Mouse (Mus musculus) NIH3T3 (cell line): ENCODE measurements around the gene Icam2.

Experiments
- DNase-seq: peaks from one replicate; pipeline ENCODE4 v3.0.0-alpha.2; 2012; ENCODE audit warnings: low read depth

The Icam2 gene

DNA sequence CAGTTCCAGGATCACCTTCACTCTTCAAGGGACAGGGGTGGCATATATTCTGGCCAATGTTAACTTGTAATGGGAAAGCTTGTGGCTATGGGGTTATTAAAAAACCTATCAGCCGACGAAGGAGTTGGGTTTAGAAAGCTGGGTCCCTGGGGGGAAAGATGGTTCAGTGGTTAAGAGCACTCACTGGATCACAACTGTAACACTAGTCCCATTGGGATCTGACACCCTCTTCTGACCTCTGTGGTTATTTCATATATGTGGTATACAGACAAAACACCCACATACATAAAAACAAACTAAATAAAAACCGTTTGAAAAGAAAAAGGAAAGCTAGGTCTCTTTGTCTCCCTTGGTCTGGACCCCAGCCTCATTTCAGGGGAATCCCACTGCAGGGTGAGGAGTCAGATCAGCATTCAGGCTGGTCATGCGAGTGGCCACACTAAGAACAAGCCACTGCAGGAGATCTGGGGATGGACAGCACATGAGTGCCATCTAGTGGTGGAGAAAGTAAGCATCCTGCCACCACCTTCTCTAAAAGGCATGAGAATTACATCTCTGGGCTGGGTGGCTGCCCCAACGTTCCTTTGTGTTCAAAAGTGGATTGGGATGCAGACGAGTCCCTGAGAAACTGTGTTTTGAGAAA lies 3.8 kb upstream of the Icam2 start:
- peak; percentile 89 for DNase-seq

DNA sequence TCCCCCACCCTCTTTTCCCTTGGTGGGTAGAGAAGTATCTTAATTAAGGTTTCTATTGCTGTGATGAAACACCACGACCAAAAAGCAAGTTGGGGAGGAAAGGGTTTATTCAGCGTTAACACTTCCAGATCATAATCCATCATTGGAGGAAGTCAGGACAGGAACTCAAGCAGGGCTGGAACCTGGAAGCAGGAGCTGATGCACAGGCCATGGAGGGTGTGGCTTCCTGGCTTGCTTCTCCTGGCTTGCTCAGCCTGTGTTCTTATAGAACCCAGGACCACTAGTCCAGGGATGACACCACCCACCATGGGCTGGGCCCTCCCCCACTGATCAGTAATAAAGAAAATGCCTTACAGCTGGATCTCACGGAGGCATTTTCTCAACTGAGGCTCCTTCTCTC lies 2.9 kb upstream of the Icam2 start:
- DNase-seq = no peak

GRCm38 (mm10) chr11:106389611-106390010 lies 1.7 kb upstream of the Icam2 start:
- DNase-seq = no peak

- DNase-seq = no peak
Observed at GRCm38 (mm10) chr11:106387020-106387419, 855 bp downstream of the Icam2 start.

DNA sequence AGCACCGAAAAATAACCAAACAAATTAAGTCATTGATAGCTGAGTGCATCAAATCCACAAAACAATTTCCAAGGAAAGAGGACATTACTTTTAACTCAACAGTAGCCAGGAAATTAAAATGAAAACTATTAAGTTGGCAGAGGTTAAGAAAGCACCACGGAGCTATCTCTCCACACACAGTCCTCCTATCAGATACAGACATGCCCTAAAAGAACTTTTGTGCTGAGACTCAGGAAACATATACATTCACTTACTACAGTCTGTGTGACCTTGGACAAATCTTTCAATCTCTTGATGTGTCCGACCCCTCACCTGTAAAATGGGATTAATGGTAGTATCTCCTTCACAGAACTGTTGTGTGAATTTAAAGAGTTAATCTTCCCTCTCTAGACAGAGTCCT lies 1.5 kb downstream of the Icam2 start:
- DNase-seq = no peak

GRCm38 (mm10) chr11:106383051-106383790 lies 4.7 kb downstream of the Icam2 start:
- DNase-seq = no peak

- no peak for DNase-seq
Observed at GRCm38 (mm10) chr11:106382424-106382823, 5.5 kb downstream of the Icam2 start.

DNA sequence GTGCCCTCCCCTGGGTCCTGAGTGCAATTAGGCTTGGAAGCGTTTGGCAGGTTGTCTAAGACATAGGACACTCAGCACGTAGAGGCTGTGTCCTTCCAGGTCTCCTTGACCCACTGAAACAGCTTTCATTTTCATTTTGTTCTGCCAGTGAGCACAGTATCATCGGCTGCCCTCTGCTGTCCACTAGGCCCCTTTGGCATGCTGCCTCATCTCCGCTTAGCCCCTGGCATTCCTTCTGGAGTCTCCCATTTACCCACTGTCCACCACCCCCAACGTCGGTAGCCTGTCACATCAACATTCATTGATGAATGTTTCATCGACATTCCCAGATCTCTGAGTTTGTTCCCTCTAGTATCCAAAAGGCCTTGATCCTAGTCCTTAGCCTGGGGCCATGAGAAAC lies 6.0 kb downstream of the Icam2 start:
- no peak for DNase-seq

- DNase-seq = peak; percentile 24
Observed at GRCm38 (mm10) chr11:106381011-106381410, 6.9 kb downstream of the Icam2 start.

- DNase-seq = no peak
Observed at GRCm38 (mm10) chr11:106374979-106375378, 12.9 kb downstream of the Icam2 start.

- DNase-seq = no peak
Observed at GRCm38 (mm10) chr11:106374559-106374958, 13.3 kb downstream of the Icam2 start.

DNA sequence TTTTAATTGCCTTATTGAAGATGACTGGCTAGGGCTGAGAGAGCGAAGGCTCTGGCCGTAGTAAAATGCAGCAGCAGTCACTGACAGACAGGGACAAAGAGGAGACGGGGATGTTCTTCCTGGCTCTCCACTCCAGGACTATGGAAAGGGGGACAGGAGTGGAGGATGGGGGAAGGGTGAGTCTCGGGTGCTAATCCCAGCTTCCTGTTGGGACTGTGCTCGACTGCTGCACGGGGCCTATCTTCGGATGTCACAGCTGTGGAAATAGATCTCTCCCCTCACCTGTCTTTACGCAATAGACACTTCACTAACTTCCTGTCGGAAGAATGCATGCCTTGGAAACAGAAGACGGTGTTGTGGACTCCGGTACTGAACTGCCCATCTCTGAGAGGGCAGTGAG lies 13.9 kb downstream of the Icam2 start:
- no peak for DNase-seq

DNA sequence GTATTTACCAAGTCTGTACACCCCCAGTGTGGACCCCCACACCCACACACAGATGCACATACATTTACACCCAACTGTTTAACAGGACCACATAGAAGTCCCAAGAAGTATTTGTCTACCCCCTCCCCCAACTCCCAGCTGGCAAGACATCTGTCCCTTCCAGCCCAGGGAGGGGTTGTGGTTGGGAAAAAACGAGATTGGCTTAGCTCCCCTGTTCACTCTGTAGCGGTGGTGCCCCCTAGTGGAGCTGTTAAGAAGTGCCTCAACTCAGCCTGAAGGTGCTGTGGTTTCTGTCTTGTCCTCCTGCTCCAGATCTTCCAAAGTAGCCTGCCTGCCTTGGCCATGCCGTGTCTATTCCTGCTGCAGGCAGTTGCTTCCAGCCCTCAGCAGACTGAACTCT lies 21.6 kb downstream of the Icam2 start:
- DNase-seq = peak; percentile 82

DNA sequence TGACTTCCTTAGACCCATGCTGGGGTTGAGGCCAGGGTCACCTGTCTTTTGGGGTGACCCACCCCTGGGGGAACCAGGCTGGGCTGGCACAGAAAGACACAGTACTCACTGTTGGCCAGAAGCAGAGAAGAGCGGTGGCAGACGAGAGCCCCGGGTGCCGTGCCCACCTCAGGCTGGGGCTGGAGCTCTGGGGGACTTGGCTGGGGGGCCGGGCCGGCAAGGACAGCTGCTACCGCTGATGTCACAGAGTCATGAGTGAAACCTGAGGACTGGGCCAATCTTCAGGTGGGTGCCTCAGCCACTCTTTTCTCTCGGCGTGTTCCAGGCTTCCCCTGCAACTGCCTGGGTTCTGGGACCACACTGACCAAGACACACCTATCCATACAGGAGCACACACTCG lies 22.5 kb downstream of the Icam2 start, which contains the start of gene Prr29:
Prr29 (plus strand) TSS at position 107 of the 400 bp plus-strand sequence.
- DNase-seq = no peak

GRCm38 (mm10) chr11:106364712-106365111 lies 23.2 kb downstream of the Icam2 start:
- no peak for DNase-seq

DNA sequence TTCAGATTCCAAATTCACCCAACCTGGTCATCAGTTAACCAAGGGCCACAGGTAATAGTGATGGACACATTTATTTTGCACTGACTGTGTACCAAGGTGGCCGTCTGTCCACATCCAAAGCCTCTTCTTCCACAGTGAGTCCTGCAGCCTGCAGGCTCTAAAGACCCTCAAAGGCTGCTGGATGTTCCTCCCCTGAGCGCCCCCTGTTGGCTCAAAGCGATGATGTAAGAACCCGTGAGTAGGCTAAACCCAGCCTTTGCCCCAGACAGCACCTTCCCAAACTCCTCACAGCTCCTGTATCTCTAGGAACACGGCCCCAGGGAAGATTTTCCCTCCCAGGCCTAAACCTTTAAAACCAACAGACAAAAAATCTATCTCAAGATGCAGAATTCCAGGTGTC lies 28.5 kb downstream of the Icam2 start:
- DNase-seq = peak; percentile 20

DNA sequence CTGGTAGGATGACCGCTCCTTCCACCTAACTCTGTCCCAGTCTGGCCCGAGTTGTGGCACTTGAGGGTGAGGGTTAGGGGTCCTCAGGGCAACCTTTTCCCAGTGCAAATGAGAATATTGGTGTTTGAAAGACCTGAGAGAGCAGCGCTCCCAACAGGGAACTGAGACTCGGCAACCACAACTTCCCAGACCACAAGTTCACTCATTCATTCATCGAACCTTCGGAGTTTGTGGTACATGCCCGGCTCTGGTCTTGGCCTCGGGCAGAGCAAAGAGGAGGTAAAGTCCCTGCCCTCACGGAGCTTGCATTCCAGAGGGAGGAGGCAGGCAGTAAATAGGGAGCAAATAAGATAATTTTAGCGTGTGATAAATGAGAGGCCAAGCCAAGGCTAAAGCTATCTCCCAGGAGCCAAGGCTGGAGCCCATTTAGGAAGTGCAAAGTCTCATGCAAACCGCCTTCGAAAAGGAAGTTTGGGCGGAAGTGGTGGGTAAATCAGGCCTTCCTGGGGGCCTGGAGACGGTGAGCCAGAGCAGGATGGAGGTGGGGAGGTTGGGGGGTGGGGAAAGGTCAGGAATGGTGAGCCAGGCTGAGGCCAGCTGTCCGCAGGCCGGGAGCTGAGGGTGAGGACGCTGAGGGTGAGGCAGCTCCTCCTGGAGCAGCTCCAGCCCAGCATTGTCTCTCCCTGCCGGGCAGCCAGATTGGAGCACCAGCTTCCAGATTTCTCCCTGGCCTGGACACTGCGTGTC lies 32.3 kb downstream of the Icam2 start:
- DNase-seq = no peak

- no peak for DNase-seq
Observed at GRCm38 (mm10) chr11:106354181-106354580, 33.7 kb downstream of the Icam2 start.

GRCm38 (mm10) chr11:106353188-106353587 lies 34.7 kb downstream of the Icam2 start, which contains the start of gene Scn4a:
Gene Scn4a, minus strand, starts transcription at chr11:106353288.
- no peak for DNase-seq

DNA sequence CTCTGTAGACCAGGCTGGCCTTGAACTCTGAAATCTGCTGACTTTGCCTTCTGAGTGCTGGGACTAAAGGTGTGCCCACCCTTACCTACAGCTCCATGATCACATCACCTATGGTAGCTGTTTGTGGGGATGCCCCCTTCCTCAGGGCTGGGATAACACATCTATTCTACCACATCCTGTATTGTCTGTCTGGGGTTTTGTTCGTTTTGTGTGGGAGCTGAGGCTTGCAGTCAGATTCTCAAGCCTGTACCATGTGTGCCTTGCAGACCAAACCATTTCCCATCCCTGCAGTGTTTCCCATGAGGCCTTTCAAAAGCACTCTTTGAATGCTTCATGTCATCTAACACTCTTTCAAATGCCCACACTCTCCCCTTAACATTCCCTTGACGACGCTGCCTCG lies 35.9 kb downstream of the Icam2 start:
- DNase-seq = no peak

DNA sequence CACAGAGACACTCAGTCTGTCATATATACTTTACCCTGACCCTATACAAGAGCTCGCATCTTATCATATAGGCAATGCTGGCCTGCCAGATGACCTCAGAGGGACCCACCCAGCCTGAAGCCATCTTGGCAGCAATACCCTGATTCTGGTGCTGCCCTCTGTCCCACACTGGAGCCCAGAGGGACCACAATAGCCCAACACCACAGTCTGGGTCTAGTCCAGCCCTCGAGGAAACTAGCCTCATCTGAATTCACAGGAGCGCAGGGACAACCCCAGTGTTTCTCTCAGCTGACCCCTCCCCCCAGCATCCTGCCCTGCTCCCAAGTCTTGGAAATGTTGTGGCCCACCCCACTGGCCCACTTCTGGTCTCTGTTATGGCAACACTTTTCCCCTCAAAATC lies 36.6 kb downstream of the Icam2 start:
- no peak for DNase-seq

GRCm38 (mm10) chr11:106350853-106351252 lies 37.0 kb downstream of the Icam2 start:
- DNase-seq = peak; percentile 45

- no peak for DNase-seq
Observed at GRCm38 (mm10) chr11:106349772-106350171, 38.1 kb downstream of the Icam2 start.
